Mouse (Mus musculus): ENCODE results near the gene Pdgfa.

The Pdgfa gene

DNA sequence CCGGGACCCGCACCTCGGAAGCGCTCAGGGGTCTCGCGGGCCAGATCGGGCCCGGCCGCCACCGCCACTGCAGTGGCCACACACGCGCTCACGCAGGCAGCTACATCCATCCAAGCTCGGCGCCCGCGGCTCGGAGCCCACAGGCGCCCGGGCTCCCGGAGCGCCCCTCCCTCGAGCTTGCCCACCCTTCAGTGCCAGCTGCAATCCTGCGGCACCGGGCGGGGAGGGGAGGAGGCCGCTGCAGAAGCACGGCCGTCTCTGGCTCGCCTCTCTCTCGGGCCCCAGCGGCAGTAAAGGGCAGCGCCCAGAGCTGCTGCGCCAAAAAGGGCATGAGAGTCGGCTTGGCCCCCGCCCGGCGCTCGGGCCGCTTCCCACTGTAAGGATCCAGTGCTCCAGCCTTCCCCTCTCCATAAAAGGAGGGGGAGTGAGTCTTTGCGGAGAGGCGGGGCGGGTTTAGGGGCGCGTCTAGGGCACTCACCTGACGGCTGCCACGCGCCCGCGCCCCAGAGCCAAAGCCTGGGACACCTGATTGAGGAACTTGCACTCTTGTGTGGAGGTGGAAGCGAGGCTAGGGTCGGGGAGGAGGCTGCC, 1.4 kb downstream of the Pdgfa start:
- in situ Hi-C loops (cut with MboI; ENCODE audit: unreplicated experiment in 2 of 2), result no loop called here

DNA sequence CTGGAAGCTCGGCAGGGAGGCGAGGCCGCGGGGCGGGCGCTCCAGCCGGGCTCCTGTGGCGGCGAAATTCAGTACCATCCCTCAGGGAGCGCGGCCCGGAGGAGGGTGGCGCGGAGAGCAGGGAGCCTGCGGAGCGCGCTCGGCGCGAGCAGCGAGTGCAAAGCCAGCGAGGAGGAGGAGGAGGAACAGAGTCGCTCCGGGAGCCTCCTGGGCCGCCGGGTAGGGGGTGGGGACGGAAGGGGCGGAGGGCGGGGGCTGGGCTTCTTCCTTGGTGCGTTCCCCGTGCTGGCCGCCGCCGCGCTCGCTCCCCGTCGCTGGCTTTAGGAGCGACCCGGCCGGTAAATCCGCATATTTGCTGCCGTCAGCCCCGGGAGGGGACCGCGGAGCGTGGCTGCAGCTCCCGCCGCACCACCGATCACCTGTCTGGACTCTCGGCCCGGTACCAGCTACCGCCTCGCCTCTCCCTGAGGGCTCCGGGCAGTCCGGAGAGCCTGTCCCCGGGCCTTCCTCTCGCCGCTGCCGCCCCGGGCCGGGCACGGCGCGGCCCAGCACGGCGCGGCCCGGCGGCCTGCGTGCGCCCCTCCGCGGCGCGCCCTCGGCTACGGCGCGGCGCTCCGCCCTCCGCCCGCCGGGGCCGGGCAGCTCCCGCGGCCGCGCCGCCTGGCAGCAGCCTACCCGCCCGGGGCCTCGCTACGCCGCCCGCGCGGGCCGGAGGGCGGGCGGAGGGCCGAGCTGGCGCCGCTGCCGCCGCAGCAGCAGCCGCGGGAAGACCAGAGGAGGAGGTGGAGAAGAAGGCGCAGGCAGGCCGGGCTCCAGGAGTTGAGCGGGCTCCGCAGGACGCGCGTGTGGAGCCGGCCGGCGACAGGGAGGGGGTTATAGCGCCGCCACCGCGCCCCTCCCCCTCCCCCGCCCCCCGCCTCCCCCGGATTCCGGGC, 2.1 kb downstream of the Pdgfa start:
- in situ Hi-C loops (cut with MboI; ENCODE audit: unreplicated experiment in 2 of 2), result no loop called here

- in situ Hi-C loops (cut with MboI; ENCODE audit: unreplicated experiment in 2 of 2), result no loop called here
Observed at GRCm38 (mm10) chr5:138994108-138994785, 2.9 kb downstream of the Pdgfa start.

- in situ Hi-C loops (cut with MboI; ENCODE audit: unreplicated experiment in 2 of 2), result no loop called here
Observed at GRCm38 (mm10) chr5:138993371-138994107, 3.6 kb downstream of the Pdgfa start.

GRCm38 (mm10) chr5:138992611-138993370, 4.4 kb downstream of the Pdgfa start:
- in situ Hi-C loops (cut with MboI; ENCODE audit: unreplicated experiment in 2 of 2), result no loop called here

DNA sequence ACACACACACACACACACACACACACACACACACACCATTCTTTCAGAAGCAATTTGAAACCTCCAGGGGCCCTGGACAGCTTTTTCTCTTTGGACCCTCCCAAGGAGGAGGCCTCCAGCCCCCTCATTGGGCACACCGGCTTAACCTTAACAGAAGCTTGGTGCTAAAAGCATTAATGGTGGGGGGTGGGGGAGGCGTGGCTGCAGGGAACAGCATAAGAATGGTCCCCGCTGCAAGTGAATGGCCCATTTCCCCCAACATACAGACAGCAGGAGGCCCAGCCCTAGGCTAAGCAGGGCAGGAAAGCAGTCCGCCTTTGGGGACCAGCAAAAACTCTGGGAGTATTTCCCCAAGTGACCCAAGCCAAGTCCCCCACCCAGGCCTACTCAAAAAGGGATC, 5.4 kb downstream of the Pdgfa start:
- in situ Hi-C loops (cut with MboI; ENCODE audit: unreplicated experiment in 2 of 2), result no loop called here

- in situ Hi-C loops (cut with MboI; ENCODE audit: unreplicated experiment in 2 of 2), result no loop called here
Observed at GRCm38 (mm10) chr5:138990659-138991380, 6.3 kb downstream of the Pdgfa start.

GRCm38 (mm10) chr5:138989567-138989966, 7.6 kb downstream of the Pdgfa start:
- in situ Hi-C loops (cut with MboI; ENCODE audit: unreplicated experiment in 2 of 2), result no loop called here

GRCm38 (mm10) chr5:138988764-138989163, 8.4 kb downstream of the Pdgfa start:
- in situ Hi-C loops (cut with MboI; ENCODE audit: unreplicated experiment in 2 of 2), result no loop called here

DNA sequence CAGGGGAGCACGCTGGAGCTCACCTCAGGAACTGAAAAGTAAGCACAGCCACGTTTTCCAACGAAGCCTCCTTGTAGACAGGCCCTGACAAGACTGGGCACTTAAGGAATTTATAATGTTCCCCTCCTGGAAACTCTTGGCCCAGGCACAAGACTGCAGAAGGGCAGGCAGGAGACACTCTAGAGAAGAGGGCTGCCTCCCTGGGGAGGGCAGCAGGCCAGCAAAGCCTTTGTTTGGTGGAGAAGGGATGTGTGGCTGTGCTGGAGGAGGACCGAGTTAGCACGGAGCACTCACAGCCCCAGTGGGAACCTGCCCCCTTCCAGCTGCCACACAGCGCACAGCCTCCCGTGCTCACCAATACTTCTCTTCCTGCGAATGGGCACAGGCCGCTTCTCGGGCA, 9.2 kb downstream of the Pdgfa start:
- in situ Hi-C loops (cut with MboI; ENCODE audit: unreplicated experiment in 2 of 2), result no loop called here

DNA sequence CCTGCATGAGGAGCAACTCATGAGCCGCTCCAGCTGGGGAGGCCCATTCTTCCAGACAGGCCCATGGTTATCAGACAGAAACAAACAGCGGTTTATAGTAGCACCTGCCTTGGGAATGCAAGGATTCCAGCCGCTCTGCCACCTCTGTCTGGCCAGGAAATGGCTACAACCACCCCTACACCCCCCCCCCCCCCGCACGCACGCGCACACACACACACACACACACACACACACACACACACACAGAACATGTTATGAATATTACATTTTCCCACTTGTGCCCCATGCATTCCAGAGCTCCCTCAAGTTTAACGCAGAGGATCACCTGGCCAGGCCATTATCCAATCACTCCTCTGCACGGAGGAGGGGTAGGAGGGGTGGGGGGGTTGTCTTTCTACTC, 15.2 kb downstream of the Pdgfa start:
- in situ Hi-C loops (cut with MboI; ENCODE audit: unreplicated experiment in 2 of 2), result no loop called here

GRCm38 (mm10) chr5:138980608-138981007, 16.6 kb downstream of the Pdgfa start:
- in situ Hi-C loops (cut with MboI; ENCODE audit: unreplicated experiment in 2 of 2), result no loop called here

- in situ Hi-C loops (cut with MboI; ENCODE audit: unreplicated experiment in 2 of 2), result no loop called here
Observed at GRCm38 (mm10) chr5:138979840-138980239, 17.3 kb downstream of the Pdgfa start.

GRCm38 (mm10) chr5:138977759-138978158, 19.4 kb downstream of the Pdgfa start:
- in situ Hi-C loops (cut with MboI; ENCODE audit: unreplicated experiment in 2 of 2), result no loop called here

GRCm38 (mm10) chr5:138974911-138975485, 22.2 kb downstream of the Pdgfa start:
- in situ Hi-C loops (cut with MboI; ENCODE audit: unreplicated experiment in 2 of 2), result no loop called here

- in situ Hi-C loops (cut with MboI; ENCODE audit: unreplicated experiment in 2 of 2), result no loop called here
Observed at GRCm38 (mm10) chr5:138973480-138973879, 23.7 kb downstream of the Pdgfa start.

GRCm38 (mm10) chr5:138971405-138971804, 25.8 kb downstream of the Pdgfa start:
- in situ Hi-C loops (cut with MboI; ENCODE audit: unreplicated experiment in 2 of 2), result no loop called here

- in situ Hi-C loops (cut with MboI; ENCODE audit: unreplicated experiment in 2 of 2), result no loop called here
Observed at GRCm38 (mm10) chr5:138970056-138970490, 27.1 kb downstream of the Pdgfa start.

Data from v-Abl transformed pro-B cells (cell line).